Mouse (Mus musculus) intestine, embryonic 15.5 days (tissue): Measurements from ENCODE around the gene Tmem238. TPM values are rescaled to one million over a fixed set of nuclear protein-coding genes. Genes with fewer than 3 reads are reported as not detected.

Source experiments
- ATAC-seq: fragments of 200-750 bp; cut with Nextera tagmentation; 2 replicates; pipeline ENCODE4 v1.8.0; 2017; ENCODE audit warnings: moderate TSS enrichment, moderate library complexity
- H3K27ac ChIP-seq: fragments of 300-500 bp; sonication (generic); 2 replicates; pipeline ENCODE4 v1.5.1; 2015; ENCODE audit warnings: mild to moderate bottlenecking, inconsistent platforms
- H3K27me3 ChIP-seq: fragments of 300-500 bp; sonication (generic); replicated peaks from 2 replicates; pipeline ENCODE4 v1.6.1; 2015; ENCODE audit warnings: inconsistent platforms
- H3K36me3 ChIP-seq: fragments of 300-500 bp; sonication (generic); 2 replicates; pipeline ENCODE4 v1.6.1; 2015; ENCODE audit warnings: inconsistent platforms
- H3K4me1 ChIP-seq: fragments of 300-500 bp; sonication (generic); replicated peaks from 2 replicates; pipeline ENCODE4 v1.6.1; 2015; ENCODE audit warnings: inconsistent platforms
- H3K4me2 ChIP-seq: fragments of 300-500 bp; sonication (generic); replicated peaks from 2 replicates; pipeline ENCODE4 v1.6.1; 2015; ENCODE audit warnings: mild to moderate bottlenecking, inconsistent platforms
- H3K4me3 ChIP-seq: fragments of 300-500 bp; sonication (generic); replicated peaks from 2 replicates; pipeline ENCODE4 v1.5.1; 2015; ENCODE audit warnings: inconsistent platforms
- H3K9ac ChIP-seq: fragments of 300-500 bp; sonication (generic); 2 replicates; pipeline ENCODE4 v1.6.1; 2015; ENCODE audit warnings: inconsistent platforms
- H3K9me3 ChIP-seq: fragments of 300-500 bp; sonication (generic); 2 replicates; pipeline ENCODE4 v1.6.1; 2016; ENCODE audit warnings: inconsistent platforms
- WGBS: fragments of 180-500 bp; shearing (Covaris S2); methylation state at CpG from one replicate; pipeline ENCODE4 v1.1.7; 2015; 5-methylcytosine and 5-hydroxymethylcytosine counted together
- polyA plus RNA-seq: library from polyadenylated mRNA; unstranded; fragments of >200 nt; fragmentation: Nextera tagmentation; extraction: Ambion mirVana; gene quantifications from 2 replicates; pipeline ENCODE4 v1.2.1, GENCODE M21; 2015

The Tmem238 gene
- polyA plus RNA-seq, 1 experiment from 2014 or later = 40.6 TPM

- Histone ChIP-seq H3K27me3 (no peaks in the 10 kb centered on the region), H3K4me1 (no peaks in the 10 kb centered on the region), H3K27ac (no peak overlapping the region), H3K9me3 (no peaks in the 10 kb centered on the region), H3K4me3 (no peak overlapping the region), H3K9ac (no peak overlapping the region), H3K36me3 (no peaks in the 10 kb centered on the region), H3K4me2 (no peak overlapping the region)
- 29% methylated on average over 1 of the region's 1 CpGs for WGBS
- ATAC-seq = no peak
Measured at GRCm38 (mm10) chr7:4759670-4760069, 29.8 kb downstream of the Tmem238 start.

- Histone ChIP-seq H3K4me2 (peak within 1 kb of the TSS; percentile 75), H3K27ac (peak within 1 kb of the TSS; percentile 48; the same call in 1 of the 2 replicates), H3K9ac (peak within 1 kb of the TSS; percentile 41), H3K4me1 (peaks cover 14% of the 10 kb centered on the region), H3K4me3 (peak within 1 kb of the TSS; percentile 40), H3K9me3 (no peaks in the 10 kb centered on the region), H3K36me3 (0 out of 2 replicates have a peak, but pooled peaks cover 2% of the 10 kb centered on the region), H3K27me3 (no peaks in the 10 kb centered on the region)
- ATAC-seq = peak; percentile 94
- 2% methylated on average over 24 of the region's 24 CpGs for WGBS
Measured at GRCm38 (mm10) chr7:4752821-4753570, 36.5 kb downstream of the Tmem238 start, which contains the start of gene Cox6b2. Gene Cox6b2, minus strand, starts transcription at chr7:4753094.

- no peaks in the 10 kb centered on the region for H3K27me3 ChIP-seq
- peak overlapping the region; percentile 40 for H3K4me3 ChIP-seq
- H3K4me1 ChIP-seq = peaks cover 14% of the 10 kb centered on the region
- peak overlapping the region; percentile 41; the same call in 1 of the 2 replicates for H3K9ac ChIP-seq
- peak overlapping the region; percentile 48; the same call in 1 of the 2 replicates for H3K27ac ChIP-seq
- H3K9me3 ChIP-seq = no peaks in the 10 kb centered on the region
- H3K36me3 ChIP-seq = 0 out of 2 replicates have a peak, but pooled peaks cover 2% of the 10 kb centered on the region
- H3K4me2 ChIP-seq = peak overlapping the region; percentile 75
- 3% methylated on average over 30 of the region's 30 CpGs for whole genome bisulfite sequencing
- ATAC-seq = peak; percentile 89
Measured at GRCm38 (mm10) chr7:4751971-4752820, 37.3 kb downstream of the Tmem238 start.

GRCm38 (mm10) chr7:4749169-4749568 is 40.3 kb downstream of the Tmem238 start:
- 77% methylated on average over 2 of the region's 2 CpGs for WGBS
- no peak overlapping the region for H3K9ac ChIP-seq
- H3K4me1 ChIP-seq = peaks cover 14% of the 10 kb centered on the region
- ATAC-seq = no peak
- no peak overlapping the region for H3K4me2 ChIP-seq
- no peak overlapping the region for H3K4me3 ChIP-seq
- no peaks in the 10 kb centered on the region for H3K9me3 ChIP-seq
- H3K27ac ChIP-seq = no peak overlapping the region
- H3K36me3 ChIP-seq = peaks cover 17% of the 10 kb centered on the region; the same call in 1 of the 2 replicates
- H3K27me3 ChIP-seq = no peaks in the 10 kb centered on the region

GRCm38 (mm10) chr7:4748321-4748720 is 41.1 kb downstream of the Tmem238 start:
- H3K27me3 ChIP-seq = no peaks in the 10 kb centered on the region
- no peak overlapping the region for H3K4me3 ChIP-seq
- WGBS = 75% methylated on average over 4 of the region's 4 CpGs
- no peak overlapping the region for H3K9ac ChIP-seq
- H3K36me3 ChIP-seq = peaks cover 19% of the 10 kb centered on the region; the same call in 1 of the 2 replicates
- H3K4me1 ChIP-seq = peaks cover 14% of the 10 kb centered on the region
- H3K9me3 ChIP-seq = no peaks in the 10 kb centered on the region
- H3K27ac ChIP-seq = no peak overlapping the region
- no peak overlapping the region for H3K4me2 ChIP-seq
- ATAC-seq = no peak

- Histone ChIP-seq H3K27me3 (no peaks in the 10 kb centered on the region), H3K27ac (no peak overlapping the region), H3K9ac (no peak overlapping the region), H3K36me3 (peaks cover 22% of the 10 kb centered on the region; the same call in 1 of the 2 replicates), H3K4me2 (no peak overlapping the region), H3K9me3 (no peaks in the 10 kb centered on the region), H3K4me1 (peaks cover 19% of the 10 kb centered on the region), H3K4me3 (no peak overlapping the region)
- ATAC-seq = no peak
- 75% methylated on average over 9 of the region's 9 CpGs for WGBS
Measured at GRCm38 (mm10) chr7:4747156-4747899, 42.1 kb downstream of the Tmem238 start.

GRCm38 (mm10) chr7:4746326-4746980 is 43.0 kb downstream of the Tmem238 start:
- Histone ChIP-seq H3K4me1 (peaks cover 19% of the 10 kb centered on the region), H3K36me3 (peaks cover 22% of the 10 kb centered on the region; the same call in 1 of the 2 replicates), H3K9ac (no peak overlapping the region), H3K9me3 (no peaks in the 10 kb centered on the region), H3K4me2 (no peak overlapping the region), H3K4me3 (no peak overlapping the region), H3K27ac (no peak overlapping the region), H3K27me3 (no peaks in the 10 kb centered on the region)
- no peak for ATAC-seq
- WGBS = 87% methylated on average over 22 of the region's 22 CpGs

GRCm38 (mm10) chr7:4744886-4745285 is 44.6 kb downstream of the Tmem238 start:
- no peak overlapping the region for H3K4me2 ChIP-seq
- no peak overlapping the region for H3K9ac ChIP-seq
- ATAC-seq = no peak
- no peak overlapping the region for H3K4me3 ChIP-seq
- peaks cover 26% of the 10 kb centered on the region for H3K4me1 ChIP-seq
- H3K9me3 ChIP-seq = no peaks in the 10 kb centered on the region
- H3K27ac ChIP-seq = no peak overlapping the region
- no peaks in the 10 kb centered on the region for H3K27me3 ChIP-seq
- H3K36me3 ChIP-seq = peaks cover 20% of the 10 kb centered on the region; the same call in 1 of the 2 replicates
- WGBS = 95% methylated on average over 6 of the region's 6 CpGs

GRCm38 (mm10) chr7:4743354-4743753 is 46.1 kb downstream of the Tmem238 start:
- H3K27ac ChIP-seq = no peak overlapping the region
- H3K4me3 ChIP-seq = no peak overlapping the region
- H3K9me3 ChIP-seq = no peaks in the 10 kb centered on the region
- peaks cover 31% of the 10 kb centered on the region for H3K4me1 ChIP-seq
- no peak overlapping the region for H3K9ac ChIP-seq
- no peak overlapping the region for H3K4me2 ChIP-seq
- no peaks in the 10 kb centered on the region for H3K27me3 ChIP-seq
- 63% methylated on average over 2 of the region's 2 CpGs for WGBS
- H3K36me3 ChIP-seq = peaks cover 20% of the 10 kb centered on the region; the same call in 1 of the 2 replicates
- ATAC-seq = no peak

- no peak overlapping the region for H3K9ac ChIP-seq
- no peak overlapping the region for H3K4me3 ChIP-seq
- H3K4me1 ChIP-seq = peaks cover 31% of the 10 kb centered on the region
- WGBS = 85% methylated on average over 6 of the region's 6 CpGs
- no peaks in the 10 kb centered on the region for H3K9me3 ChIP-seq
- H3K4me2 ChIP-seq = peak overlapping the region; percentile 83; the same call in 1 of the 2 replicates
- H3K27ac ChIP-seq = no peak overlapping the region
- no peaks in the 10 kb centered on the region for H3K27me3 ChIP-seq
- peaks cover 20% of the 10 kb centered on the region; the same call in 1 of the 2 replicates for H3K36me3 ChIP-seq
- no peak for ATAC-seq
Measured at GRCm38 (mm10) chr7:4742482-4742819, 47.0 kb downstream of the Tmem238 start.

GRCm38 (mm10) chr7:4741672-4742481 is 47.6 kb downstream of the Tmem238 start:
- Histone ChIP-seq H3K27me3 (no peaks in the 10 kb centered on the region), H3K4me2 (peak overlapping the region; percentile 83), H3K4me3 (peak overlapping the region; percentile 60; the same call in 1 of the 2 replicates), H3K36me3 (peaks cover 18% of the 10 kb centered on the region; the same call in 1 of the 2 replicates), H3K4me1 (peaks cover 31% of the 10 kb centered on the region), H3K9ac (no peak overlapping the region), H3K9me3 (no peaks in the 10 kb centered on the region), H3K27ac (peak overlapping the region; percentile 86; the same call in 1 of the 2 replicates)
- ATAC-seq = no peak
- 78% methylated on average over 21 of the region's 21 CpGs for WGBS
